Mouse (Mus musculus): ENCODE data around the gene Tmem131. TPM values are rescaled to one million over a fixed set of nuclear protein-coding genes. Genes with fewer than 3 reads are reported as not detected.
A peak's percentile ranks its signal among the peaks of the same experiment; 100 is the strongest.

The Tmem131 gene
- polyA plus RNA-seq, 1 experiment from 2014 or later, result 6.8 TPM

DNA sequence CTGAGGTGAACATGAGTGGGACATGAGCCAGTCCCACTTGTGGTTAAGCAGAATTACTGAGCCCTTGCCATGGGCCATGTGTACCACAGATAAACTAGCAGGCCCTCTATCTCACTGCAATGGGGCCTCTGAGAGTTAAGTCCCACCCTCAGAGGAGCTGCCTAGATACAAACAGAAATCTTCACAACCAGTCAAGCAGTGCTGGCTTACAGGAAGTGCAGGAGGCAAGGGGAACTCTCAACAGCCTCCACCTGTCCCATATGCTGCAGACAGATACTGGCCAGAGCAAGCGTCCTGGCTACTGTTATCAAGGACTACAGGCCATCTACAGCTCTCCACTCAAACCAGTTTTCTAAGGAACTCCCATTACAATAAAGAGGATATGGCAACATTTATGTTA, 23.7 kb downstream of the Tmem131 start:
- ATAC-seq (ENCODE audit: low FRiP score, low TSS enrichment) (peak; percentile 41; the same call in 1 of the 2 replicates), DNase-seq (ENCODE audit: low spot score) (no peak)
- no peak for TF ChIP-seq CTCF (IDR thresholded peaks at IDR 0.05; ENCODE audit: low read depth)
- TF ChIP-seq EP300 (optimal IDR thresholded peaks at IDR 0.05), result no peak
- no peaks in the 10 kb centered on the region for H3K27me3 ChIP-seq (ENCODE audit: control insufficient read depth, insufficient read depth, low read length)
- peaks cover 11% of the 10 kb centered on the region for H3K4me1 ChIP-seq (replicated peaks; ENCODE audit: control insufficient read depth, insufficient read depth)
- H3K9ac ChIP-seq (ENCODE audit: low read length), result no peak overlapping the region
- H3K36me3 ChIP-seq (ENCODE audit: control insufficient read depth, insufficient read depth, low read length), result no peaks in the 10 kb centered on the region
- 75% methylated on average over 1 of the region's 1 CpGs for WGBS
- no peak overlapping the region for H3K4me3 ChIP-seq (ENCODE audit: low read depth, low read length)
- H3K4me2 ChIP-seq (replicated peaks; ENCODE audit: low read depth), result no peak overlapping the region
- no peaks in the 10 kb centered on the region for H3K9me3 ChIP-seq (ENCODE audit: control insufficient read depth, low read length)
- H3K27ac ChIP-seq (replicated peaks), result peak overlapping the region; percentile 77

DNA sequence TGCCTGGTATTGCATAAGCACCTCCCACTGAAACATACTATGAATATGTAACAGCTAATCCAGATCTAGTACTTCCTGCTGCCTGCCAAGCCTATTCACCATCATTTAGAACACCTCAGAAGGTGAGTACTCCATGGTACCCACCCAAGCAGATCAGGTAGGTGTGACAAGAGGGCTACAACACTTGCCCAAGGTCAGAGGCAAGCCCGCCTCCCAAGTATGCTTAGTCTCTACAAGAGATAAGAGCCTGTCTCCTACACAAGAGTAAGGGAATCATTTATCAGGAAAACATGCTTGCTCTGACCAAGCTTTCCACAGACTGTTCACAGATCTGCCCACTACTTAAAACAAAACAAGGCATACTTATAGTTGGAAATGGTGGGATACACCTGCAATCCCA, 26.0 kb downstream of the Tmem131 start:
- Histone ChIP-seq H3K36me3 (ENCODE audit: control insufficient read depth, insufficient read depth, low read length) (no peaks in the 10 kb centered on the region), H3K4me1 (replicated peaks; ENCODE audit: control insufficient read depth, insufficient read depth) (peaks cover 11% of the 10 kb centered on the region), H3K4me2 (replicated peaks; ENCODE audit: low read depth) (no peak overlapping the region), H3K9me3 (ENCODE audit: control insufficient read depth, low read length) (no peaks in the 10 kb centered on the region), H3K27ac (replicated peaks) (no peak overlapping the region), H3K27me3 (ENCODE audit: control insufficient read depth, insufficient read depth, low read length) (no peaks in the 10 kb centered on the region), H3K9ac (ENCODE audit: low read length) (no peak overlapping the region), H3K4me3 (ENCODE audit: low read depth, low read length) (no peak overlapping the region)
- WGBS, result 67% methylated on average over 1 of the region's 1 CpGs
- no peak for TF ChIP-seq CTCF (IDR thresholded peaks at IDR 0.05; ENCODE audit: low read depth)
- TF ChIP-seq EP300 (optimal IDR thresholded peaks at IDR 0.05), result no peak
- ATAC-seq (ENCODE audit: low FRiP score, low TSS enrichment), result no peak
- no peak for DNase-seq (ENCODE audit: low spot score)

DNA sequence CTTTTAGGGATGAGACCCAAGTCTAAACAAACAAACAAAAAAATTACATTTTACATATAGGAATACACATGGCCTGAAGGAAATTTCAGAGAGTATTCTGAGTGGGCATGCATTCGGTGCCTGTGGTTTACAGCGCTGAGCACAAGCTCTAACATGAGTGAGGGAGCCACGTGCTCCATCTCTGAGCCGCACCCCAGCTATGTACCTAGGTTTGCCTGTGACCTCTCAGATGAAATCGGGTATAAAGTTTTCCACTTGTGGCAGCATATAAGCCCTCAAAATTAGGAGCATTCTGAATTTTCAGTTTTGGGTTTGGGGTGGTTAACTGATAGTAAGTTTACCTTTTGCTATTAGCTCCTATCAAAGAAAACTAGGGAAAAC, 28.3 kb downstream of the Tmem131 start:
- WGBS, result 66% methylated on average over 5 of the region's 5 CpGs
- no peak for TF ChIP-seq CTCF (IDR thresholded peaks at IDR 0.05; ENCODE audit: low read depth)
- no peak for TF ChIP-seq EP300 (optimal IDR thresholded peaks at IDR 0.05)
- no peak overlapping the region for H3K4me3 ChIP-seq (ENCODE audit: low read depth, low read length)
- no peaks in the 10 kb centered on the region for H3K9me3 ChIP-seq (ENCODE audit: control insufficient read depth, low read length)
- DNase-seq (ENCODE audit: low spot score), result no peak
- no peak overlapping the region for H3K9ac ChIP-seq (ENCODE audit: low read length)
- no peaks in the 10 kb centered on the region for H3K27me3 ChIP-seq (ENCODE audit: control insufficient read depth, insufficient read depth, low read length)
- H3K27ac ChIP-seq (replicated peaks), result peak overlapping the region; percentile 56
- H3K4me1 ChIP-seq (replicated peaks; ENCODE audit: control insufficient read depth, insufficient read depth), result 0 out of 2 replicates have a peak, but pooled peaks cover 3% of the 10 kb centered on the region
- H3K36me3 ChIP-seq (ENCODE audit: control insufficient read depth, insufficient read depth, low read length), result no peaks in the 10 kb centered on the region
- H3K4me2 ChIP-seq (replicated peaks; ENCODE audit: low read depth), result no peak overlapping the region
- no peak for ATAC-seq (ENCODE audit: low FRiP score, low TSS enrichment)

DNA sequence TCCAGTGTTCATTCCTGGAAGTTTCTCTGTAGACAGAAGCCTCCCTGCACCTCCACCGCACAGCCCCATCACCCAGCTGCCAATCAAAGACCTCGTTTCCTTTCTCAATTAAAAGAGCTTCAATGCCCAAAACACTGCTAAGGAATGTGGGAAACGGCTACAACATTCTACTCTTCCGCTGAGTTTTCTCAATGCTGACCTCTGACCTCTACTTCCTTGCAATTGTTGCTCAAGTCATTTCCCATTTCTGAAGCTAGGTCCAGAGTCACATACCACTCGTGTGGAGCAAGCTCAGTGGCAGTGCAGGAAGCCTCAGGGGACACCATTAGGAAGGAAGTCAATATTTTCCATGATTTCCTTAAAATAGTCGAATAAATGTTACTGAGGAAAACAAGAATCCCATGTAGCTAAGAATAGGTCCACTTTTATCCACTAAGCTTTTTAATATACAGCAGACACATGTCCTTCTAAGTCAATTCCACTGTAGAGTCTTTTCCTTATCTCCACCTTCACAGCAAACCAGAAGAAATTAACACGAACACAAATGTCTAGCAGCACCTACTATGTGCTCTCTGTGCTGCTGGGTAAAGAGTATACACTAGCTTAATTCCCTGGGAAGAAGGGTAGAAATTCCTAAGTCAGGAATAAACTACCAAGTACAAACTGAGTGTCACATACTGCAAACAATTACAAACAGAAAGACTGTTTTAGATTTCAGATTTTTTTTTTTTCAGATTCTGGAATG, 28.8 kb downstream of the Tmem131 start:
- WGBS, result 43% methylated on average over 7 of the region's 7 CpGs
- no peak for ATAC-seq (ENCODE audit: low FRiP score, low TSS enrichment)
- Histone ChIP-seq H3K36me3 (ENCODE audit: control insufficient read depth, insufficient read depth, low read length) (no peaks in the 10 kb centered on the region), H3K27ac (replicated peaks) (no peak overlapping the region; the same call in 1 of the 2 replicates), H3K27me3 (ENCODE audit: control insufficient read depth, insufficient read depth, low read length) (no peaks in the 10 kb centered on the region), H3K4me2 (replicated peaks; ENCODE audit: low read depth) (no peak overlapping the region), H3K9ac (ENCODE audit: low read length) (no peak overlapping the region), H3K4me3 (ENCODE audit: low read depth, low read length) (no peak overlapping the region), H3K4me1 (replicated peaks; ENCODE audit: control insufficient read depth, insufficient read depth) (0 out of 2 replicates have a peak, but pooled peaks cover 2% of the 10 kb centered on the region), H3K9me3 (ENCODE audit: control insufficient read depth, low read length) (no peaks in the 10 kb centered on the region)
- TF ChIP-seq EP300 (optimal IDR thresholded peaks at IDR 0.05) (no peak), CTCF (IDR thresholded peaks at IDR 0.05; ENCODE audit: low read depth) (no peak)
- DNase-seq (ENCODE audit: low spot score), result no peak

DNA sequence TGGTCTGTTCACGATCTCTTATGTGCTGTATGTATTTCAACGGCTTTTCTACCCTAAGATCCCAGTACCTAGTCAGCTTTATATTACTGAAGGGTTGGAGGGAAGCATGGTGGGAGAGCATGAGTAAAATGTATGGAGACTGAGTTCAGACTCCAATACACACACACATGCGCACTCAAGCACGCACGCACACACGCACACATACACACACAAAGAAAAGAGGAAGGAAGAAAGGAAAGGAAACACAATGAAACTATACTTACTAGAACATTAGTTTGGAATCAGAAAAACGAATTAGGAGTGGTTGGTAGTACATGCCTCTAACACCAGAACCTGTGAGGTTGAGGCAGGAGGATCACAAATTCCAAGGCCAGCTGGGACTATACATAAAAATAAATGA, 29.7 kb downstream of the Tmem131 start:
- 88% methylated on average over 7 of the region's 7 CpGs for WGBS
- Histone ChIP-seq H3K36me3 (ENCODE audit: control insufficient read depth, insufficient read depth, low read length) (no peaks in the 10 kb centered on the region), H3K27me3 (ENCODE audit: control insufficient read depth, insufficient read depth, low read length) (no peaks in the 10 kb centered on the region), H3K9me3 (ENCODE audit: control insufficient read depth, low read length) (no peaks in the 10 kb centered on the region), H3K4me2 (replicated peaks; ENCODE audit: low read depth) (no peak overlapping the region), H3K9ac (ENCODE audit: low read length) (no peak overlapping the region), H3K4me3 (ENCODE audit: low read depth, low read length) (no peak overlapping the region), H3K27ac (replicated peaks) (no peak overlapping the region), H3K4me1 (replicated peaks; ENCODE audit: control insufficient read depth, insufficient read depth) (0 out of 2 replicates have a peak, but pooled peaks cover 2% of the 10 kb centered on the region)
- ATAC-seq (ENCODE audit: low FRiP score, low TSS enrichment) (no peak), DNase-seq (ENCODE audit: low spot score) (no peak)
- TF ChIP-seq CTCF (IDR thresholded peaks at IDR 0.05; ENCODE audit: low read depth) (no peak), EP300 (optimal IDR thresholded peaks at IDR 0.05) (no peak)

DNA sequence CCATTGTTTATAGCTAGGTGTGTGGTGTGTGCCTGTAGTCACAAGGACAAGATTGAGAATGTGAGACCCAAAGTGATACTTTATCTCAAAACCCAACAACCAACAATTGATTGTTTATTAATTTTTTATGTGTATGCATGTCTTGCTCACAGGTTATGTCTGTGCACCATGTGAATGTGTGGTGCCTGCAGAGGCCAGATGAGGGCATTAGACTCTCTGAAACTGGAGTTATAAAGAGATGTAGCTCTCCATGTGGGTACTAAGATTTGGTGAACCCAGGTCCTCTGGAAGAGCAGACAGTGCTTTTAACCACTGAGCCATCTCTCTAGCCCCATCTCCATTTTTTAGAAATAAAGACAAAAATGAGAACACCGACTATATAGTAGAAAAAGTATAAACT, 31.2 kb downstream of the Tmem131 start:
- ATAC-seq (ENCODE audit: low FRiP score, low TSS enrichment), result no peak
- H3K4me3 ChIP-seq (ENCODE audit: low read depth, low read length), result no peak overlapping the region
- TF ChIP-seq EP300 (optimal IDR thresholded peaks at IDR 0.05), result no peak
- H3K4me2 ChIP-seq (replicated peaks; ENCODE audit: low read depth), result no peak overlapping the region
- DNase-seq (ENCODE audit: low spot score), result no peak
- no peaks in the 10 kb centered on the region for H3K9me3 ChIP-seq (ENCODE audit: control insufficient read depth, low read length)
- no peak overlapping the region for H3K27ac ChIP-seq (replicated peaks)
- no peak overlapping the region for H3K9ac ChIP-seq (ENCODE audit: low read length)
- no peaks in the 10 kb centered on the region for H3K36me3 ChIP-seq (ENCODE audit: control insufficient read depth, insufficient read depth, low read length)
- no peaks in the 10 kb centered on the region for H3K27me3 ChIP-seq (ENCODE audit: control insufficient read depth, insufficient read depth, low read length)
- H3K4me1 ChIP-seq (replicated peaks; ENCODE audit: control insufficient read depth, insufficient read depth), result 0 out of 2 replicates have a peak, but pooled peaks cover 2% of the 10 kb centered on the region
- 98% methylated on average over 1 of the region's 1 CpGs for WGBS

Measured in stomach, postnatal 0 days (tissue).